In genomic region chr1:45531486-45531885, GRCm38 (mm10) we compare ENCODE assay signal across 23 mouse cellular contexts. TPM values are rescaled to one million over a fixed set of nuclear protein-coding genes. Genes with fewer than 3 reads are reported as not detected.
"Had no signal": no experiment of that assay in that cellular context is flagged by ENCODE, and none has a peak within 500 bp of the region (broad histone marks: within the 10 kb centered on the region; RNA-seq: fewer than 3 reads in every experiment).

No protein-coding gene starts in this region.

- H3K9me3 ChIP-seq: heart, embryonic 13.5 days; heart, embryonic 15.5 days; hindbrain, embryonic 13.5 days; hindbrain, embryonic 15.5 days; limb, embryonic 12.5 days; limb, embryonic 15.5 days; liver, embryonic 12.5 days had no signal

- H3K4me3 ChIP-seq: heart, adult 2 months; heart, embryonic 13.5 days; heart, embryonic 15.5 days; hindbrain, embryonic 13.5 days; hindbrain, embryonic 15.5 days; limb, embryonic 12.5 days; limb, embryonic 15.5 days; liver, embryonic 12.5 days had no signal

- H3K4me2 ChIP-seq: heart, embryonic 11.5 days; heart, embryonic 13.5 days; heart, embryonic 15.5 days; hindbrain, embryonic 13.5 days; hindbrain, embryonic 15.5 days; limb, embryonic 12.5 days; limb, embryonic 15.5 days; liver, embryonic 12.5 days had no signal

- H3K27ac ChIP-seq: heart, adult 2 months; heart, embryonic 13.5 days; heart, embryonic 15.5 days; hindbrain, embryonic 13.5 days; hindbrain, embryonic 15.5 days; hindbrain, postnatal 0 days; limb, embryonic 12.5 days; liver, embryonic 12.5 days; liver, embryonic 14.5 days had no signal

- H3K36me3 ChIP-seq: heart, embryonic 13.5 days; heart, embryonic 15.5 days; hindbrain, embryonic 13.5 days; hindbrain, embryonic 15.5 days; limb, embryonic 12.5 days; limb, embryonic 15.5 days; liver, embryonic 12.5 days had no signal

- H3K4me1 ChIP-seq: hindbrain, embryonic 13.5 days; hindbrain, embryonic 15.5 days; limb, embryonic 12.5 days; liver, embryonic 12.5 days had no signal

- ATAC-seq: hindbrain, postnatal 0 days; intestine, embryonic 16.5 days; liver, embryonic 12.5 days had no signal

- H3K9ac ChIP-seq: heart, embryonic 13.5 days; heart, embryonic 15.5 days; hindbrain, embryonic 13.5 days; hindbrain, embryonic 15.5 days; limb, embryonic 12.5 days; limb, embryonic 15.5 days; liver, embryonic 12.5 days; liver, embryonic 14.5 days had no signal

- DNase-seq: gastrocnemius, postnatal 14 days; gastrocnemius, postnatal 36 days; heart, adult 11 months; heart, adult 2 months; kidney, adult 18-20 months; kidney, adult 8-10 months; kidney, postnatal 14 days; kidney, postnatal 36 days; layer of hippocampus, adult 9-11 months; layer of hippocampus, postnatal 36 days; left cerebral cortex, postnatal 4 days had no signal

- H3K27me3 ChIP-seq: heart, embryonic 13.5 days; heart, embryonic 15.5 days; hindbrain, embryonic 13.5 days; hindbrain, embryonic 15.5 days; limb, embryonic 12.5 days; limb, embryonic 15.5 days; liver, embryonic 12.5 days had no signal

RNA-seq across cellular contexts. Expression of gene Col5a2, which starts 28.4 kb away (rescaled TPM):
- total RNA-seq: hematopoietic stem cell, adult 5-6 weeks had no signal
